Mouse (Mus musculus) intestine, embryonic 15.5 days (tissue): ENCODE measurements at regions not wholly inside any gene's neighbourhood (a gene's known extent, or its start where the extent isn't known, plus 50 kb on each side); places are given as distances from the start of the nearest gene placed in this dataset.
"Not testable (repeated sequence)": the region's sequence is repeated elsewhere in the genome, so short reads cannot be mapped to it uniquely, and the experiment has no call there.

Source experiments
- ATAC-seq: fragments of 200-750 bp; cut with Nextera tagmentation; 2 replicates; pipeline ENCODE4 v1.8.0; 2017; ENCODE audit warnings: moderate TSS enrichment, moderate library complexity
- H3K27ac ChIP-seq: fragments of 300-500 bp; sonication (generic); 2 replicates; pipeline ENCODE4 v1.5.1; 2015; ENCODE audit warnings: mild to moderate bottlenecking, inconsistent platforms
- H3K27me3 ChIP-seq: fragments of 300-500 bp; sonication (generic); replicated peaks from 2 replicates; pipeline ENCODE4 v1.6.1; 2015; ENCODE audit warnings: inconsistent platforms
- H3K36me3 ChIP-seq: fragments of 300-500 bp; sonication (generic); 2 replicates; pipeline ENCODE4 v1.6.1; 2015; ENCODE audit warnings: inconsistent platforms
- H3K4me1 ChIP-seq: fragments of 300-500 bp; sonication (generic); replicated peaks from 2 replicates; pipeline ENCODE4 v1.6.1; 2015; ENCODE audit warnings: inconsistent platforms
- H3K4me2 ChIP-seq: fragments of 300-500 bp; sonication (generic); replicated peaks from 2 replicates; pipeline ENCODE4 v1.6.1; 2015; ENCODE audit warnings: mild to moderate bottlenecking, inconsistent platforms
- H3K4me3 ChIP-seq: fragments of 300-500 bp; sonication (generic); replicated peaks from 2 replicates; pipeline ENCODE4 v1.5.1; 2015; ENCODE audit warnings: inconsistent platforms
- H3K9ac ChIP-seq: fragments of 300-500 bp; sonication (generic); 2 replicates; pipeline ENCODE4 v1.6.1; 2015; ENCODE audit warnings: inconsistent platforms
- H3K9me3 ChIP-seq: fragments of 300-500 bp; sonication (generic); 2 replicates; pipeline ENCODE4 v1.6.1; 2016; ENCODE audit warnings: inconsistent platforms
- WGBS: fragments of 180-500 bp; shearing (Covaris S2); methylation state at CpG from one replicate; pipeline ENCODE4 v1.1.7; 2015; 5-methylcytosine and 5-hydroxymethylcytosine counted together

DNA sequence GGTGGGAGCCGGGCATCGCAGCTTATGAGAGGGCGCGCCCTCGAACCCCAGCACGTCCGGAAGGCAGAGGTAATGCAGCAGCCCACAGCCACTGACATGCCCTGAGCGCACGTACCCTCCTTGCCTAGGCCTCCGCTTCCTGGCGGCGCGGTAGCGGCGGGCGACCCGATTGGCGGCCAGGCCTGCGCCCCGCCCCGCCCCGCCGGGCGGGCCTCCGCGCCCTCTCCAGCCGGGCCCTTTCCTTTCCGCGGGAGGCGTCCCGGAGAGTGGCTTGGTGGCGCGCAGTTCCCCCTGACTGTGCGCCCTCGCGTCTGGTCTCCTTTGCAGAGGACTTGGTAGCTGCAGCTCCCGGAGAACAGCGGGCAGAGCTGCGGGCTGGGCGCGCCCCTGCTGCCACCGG, 461.1 kb downstream of the Gm21863 start:
- H3K27ac ChIP-seq, H3K27me3 ChIP-seq, H3K36me3 ChIP-seq, H3K9ac ChIP-seq, H3K4me1 ChIP-seq, H3K9me3 ChIP-seq, ATAC-seq: not testable (repeated sequence)
- H3K4me2 ChIP-seq = peak overlapping the region; percentile 50
- WGBS = 8% methylated on average over 24 of the region's 42 CpGs
- H3K4me3 ChIP-seq = peak overlapping the region; percentile 33

DNA sequence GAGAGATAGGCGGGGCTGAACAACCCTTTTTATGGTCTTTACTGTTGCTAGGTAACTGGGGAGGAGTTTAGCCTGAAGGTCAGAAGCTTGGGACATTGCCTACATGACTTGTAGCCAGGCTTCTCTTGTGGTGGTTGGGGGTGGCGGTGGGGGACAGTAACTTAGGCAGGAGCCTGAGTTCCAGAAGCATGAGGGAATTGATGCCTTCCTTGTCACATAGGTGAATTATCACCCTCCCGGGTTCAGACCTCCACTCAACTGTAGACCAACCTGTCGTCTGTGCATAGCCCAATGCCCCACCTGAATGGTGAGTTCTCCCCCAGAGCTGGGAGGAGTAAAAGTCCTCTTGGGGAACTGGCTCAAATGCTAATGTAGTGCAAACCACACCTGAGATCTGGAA, 472.1 kb downstream of the Gm21863 start:
- not testable (repeated sequence) for H3K9me3 ChIP-seq, H3K4me1 ChIP-seq, H3K9ac ChIP-seq, H3K27me3 ChIP-seq, ATAC-seq, H3K4me2 ChIP-seq, H3K4me3 ChIP-seq, H3K36me3 ChIP-seq, H3K27ac ChIP-seq
- 92% methylated on average over 3 of the region's 4 CpGs for WGBS

GRCm38 (mm10) chr12:20464585-20464984, 510.3 kb downstream of the Gm21863 start:
- not testable (repeated sequence) for H3K27me3 ChIP-seq, H3K4me1 ChIP-seq, H3K9ac ChIP-seq, H3K4me3 ChIP-seq, ATAC-seq, H3K27ac ChIP-seq, H3K4me2 ChIP-seq, H3K9me3 ChIP-seq, H3K36me3 ChIP-seq
- 63% methylated on average over 1 of the region's 1 CpGs for WGBS
